32 mouse cellular contexts compared by ENCODE assay signal in the genomic region with DNA sequence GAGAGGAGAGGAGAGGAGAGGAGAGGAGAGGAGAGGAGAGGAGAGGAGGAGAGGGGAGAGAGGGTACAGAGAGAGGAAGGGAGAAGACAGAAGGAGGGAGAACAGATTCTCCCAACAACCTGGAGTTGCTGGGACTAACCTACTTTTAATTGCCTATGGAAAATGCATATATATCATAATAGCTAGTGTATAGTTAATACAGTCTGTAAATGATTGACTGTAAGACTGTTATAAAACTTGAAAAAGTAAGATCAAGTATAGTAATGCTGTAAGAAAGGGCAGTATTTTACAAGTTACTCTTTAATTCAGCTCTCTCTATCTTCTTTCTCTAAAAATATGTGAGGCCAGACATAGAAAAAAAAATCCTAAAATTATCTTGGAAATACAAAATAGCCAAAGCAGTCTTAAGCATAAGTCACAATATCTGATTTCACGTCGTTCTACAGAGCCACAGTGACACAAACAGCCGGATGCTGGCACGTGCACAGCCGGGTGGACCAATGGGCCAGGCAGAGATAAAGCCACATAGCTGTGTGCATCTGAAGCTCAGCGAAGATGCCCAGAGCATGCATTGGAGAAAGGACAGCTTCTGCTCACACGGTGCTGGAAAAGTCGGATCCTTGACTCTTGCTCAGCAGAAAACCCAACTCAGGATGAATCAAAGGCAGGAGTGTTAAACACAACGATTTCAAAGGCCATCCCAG.
"Had no signal": no experiment of that assay in that cellular context is flagged by ENCODE, and none has a peak within 500 bp of the region (broad histone marks: within the 10 kb centered on the region; RNA-seq: fewer than 3 reads in every experiment).

No protein-coding gene starts in this region.

- H3K27me3 ChIP-seq: heart, embryonic 13.5 days; heart, embryonic 15.5 days; hindbrain, embryonic 13.5 days; hindbrain, embryonic 15.5 days; kidney, embryonic 15.5 days had no signal

- H3K4me2 ChIP-seq: heart, embryonic 11.5 days; heart, embryonic 13.5 days; heart, embryonic 15.5 days; hindbrain, embryonic 12.5 days; hindbrain, embryonic 13.5 days; hindbrain, embryonic 14.5 days; hindbrain, embryonic 15.5 days; kidney, embryonic 15.5 days had no signal

- H3K36me3 ChIP-seq: heart, embryonic 10.5 days; heart, embryonic 13.5 days; heart, embryonic 15.5 days; hindbrain, embryonic 10.5 days; hindbrain, embryonic 12.5 days; hindbrain, embryonic 13.5 days; hindbrain, embryonic 15.5 days; kidney, embryonic 15.5 days had no signal

- H3K27ac ChIP-seq: heart, embryonic 10.5 days; heart, embryonic 13.5 days; heart, embryonic 15.5 days; hindbrain, embryonic 10.5 days; hindbrain, embryonic 12.5 days; hindbrain, embryonic 13.5 days; hindbrain, embryonic 14.5 days; hindbrain, embryonic 15.5 days; hindbrain, postnatal 0 days; kidney, embryonic 15.5 days; kidney, postnatal 0 days; layer of hippocampus, adult 2 months; left cerebral cortex, adult 2 months had no signal

- H3K4me3 ChIP-seq: heart, embryonic 10.5 days; heart, embryonic 13.5 days; heart, embryonic 15.5 days; hindbrain, embryonic 10.5 days; hindbrain, embryonic 12.5 days; hindbrain, embryonic 13.5 days; hindbrain, embryonic 15.5 days; kidney, embryonic 15.5 days; layer of hippocampus, adult 2 months; left cerebral cortex, adult 2 months had no signal

- DNase-seq: heart, postnatal 10 days; heart, postnatal 14 days; heart, postnatal 36 days; heart, postnatal 4 days; kidney, adult 11 months; kidney, adult 18-20 months; kidney, adult 2 months; kidney, adult 8-10 months; kidney, adult 9 months; kidney, postnatal 10 days; kidney, postnatal 14 days; kidney, postnatal 25 days; kidney, postnatal 36 days; kidney, postnatal 4 days; layer of hippocampus, adult 9-11 months; layer of hippocampus, postnatal 36 days had no signal

- ATAC-seq: hindbrain, embryonic 16.5 days; hindbrain, postnatal 0 days; inflammation-experienced regulatory T-cells, adult 6 months had no signal

- H3K9me3 ChIP-seq: heart, embryonic 10.5 days; heart, embryonic 13.5 days; heart, embryonic 15.5 days; hindbrain, embryonic 10.5 days; hindbrain, embryonic 12.5 days; hindbrain, embryonic 13.5 days; hindbrain, embryonic 15.5 days; kidney, embryonic 15.5 days had no signal

- H3K9ac ChIP-seq: heart, embryonic 13.5 days; heart, embryonic 15.5 days; hindbrain, embryonic 12.5 days; hindbrain, embryonic 13.5 days; hindbrain, embryonic 14.5 days; hindbrain, embryonic 15.5 days; kidney, embryonic 15.5 days had no signal

- H3K4me1 ChIP-seq: heart, embryonic 15.5 days; hindbrain, embryonic 12.5 days; hindbrain, embryonic 13.5 days; hindbrain, embryonic 15.5 days; kidney, embryonic 15.5 days had no signal
